Mouse (Mus musculus) ES-CJ7 (cell line): Measurements from ENCODE around the gene Psmc1.

Experiments
- DNase-seq: peaks from one replicate; pipeline ENCODE4 v3.0.0; 2011; ENCODE audit warnings: low read depth, low spot score

Gene Psmc1

GRCm38 (mm10) chr12:100109986-100110696 lies at the start of gene Psmc1:
TSS of gene Psmc1 (plus strand) at chr12:100110154.
- peak; percentile 95 for DNase-seq

GRCm38 (mm10) chr12:100061071-100061470 lies 48.9 kb upstream of the Psmc1 start:
- DNase-seq, result no peak

- DNase-seq, result no peak
Measured at GRCm38 (mm10) chr12:100061826-100062225, 48.1 kb upstream of the Psmc1 start.

GRCm38 (mm10) chr12:100062584-100062983 lies 47.4 kb upstream of the Psmc1 start:
- no peak for DNase-seq

- DNase-seq, result no peak
Measured at GRCm38 (mm10) chr12:100065109-100065508, 44.8 kb upstream of the Psmc1 start.

GRCm38 (mm10) chr12:100067477-100067876 lies 42.5 kb upstream of the Psmc1 start:
- no peak for DNase-seq

GRCm38 (mm10) chr12:100073201-100073672 lies 36.7 kb upstream of the Psmc1 start:
- peak; percentile 8 for DNase-seq

GRCm38 (mm10) chr12:100075715-100076114 lies 34.2 kb upstream of the Psmc1 start:
- DNase-seq, result no peak

- DNase-seq, result no peak
Measured at GRCm38 (mm10) chr12:100079636-100080286, 30.2 kb upstream of the Psmc1 start.

GRCm38 (mm10) chr12:100088026-100088425 lies 21.9 kb upstream of the Psmc1 start:
- DNase-seq, result no peak

GRCm38 (mm10) chr12:100089265-100089664 lies 20.7 kb upstream of the Psmc1 start:
- DNase-seq, result no peak

GRCm38 (mm10) chr12:100090750-100091149 lies 19.2 kb upstream of the Psmc1 start:
- DNase-seq, result no peak

GRCm38 (mm10) chr12:100093046-100093445 lies 16.9 kb upstream of the Psmc1 start:
- no peak for DNase-seq

GRCm38 (mm10) chr12:100099971-100100706 lies 9.8 kb upstream of the Psmc1 start:
- no peak for DNase-seq

- DNase-seq, result no peak
Measured at GRCm38 (mm10) chr12:100100707-100101030, 9.3 kb upstream of the Psmc1 start.

- no peak for DNase-seq
Measured at GRCm38 (mm10) chr12:100101651-100102050, 8.3 kb upstream of the Psmc1 start.

GRCm38 (mm10) chr12:100104530-100104929 lies 5.4 kb upstream of the Psmc1 start:
- no peak for DNase-seq

GRCm38 (mm10) chr12:100106275-100106895 lies 3.6 kb upstream of the Psmc1 start:
- peak; percentile 71 for DNase-seq

- DNase-seq, result no peak
Measured at GRCm38 (mm10) chr12:100107436-100107835, 2.5 kb upstream of the Psmc1 start.

GRCm38 (mm10) chr12:100115982-100116381 lies 6.0 kb downstream of the Psmc1 start:
- DNase-seq, result no peak

GRCm38 (mm10) chr12:100122921-100123381 lies 13.0 kb downstream of the Psmc1 start:
- no peak for DNase-seq

GRCm38 (mm10) chr12:100123476-100123875 lies 13.5 kb downstream of the Psmc1 start:
- DNase-seq, result no peak
